ENCODE assay signal across 19 mouse cellular contexts in genomic region chr16:24816621-24817020, GRCm38 (mm10).
"Had no signal": no experiment of that assay in that cellular context is flagged by ENCODE, and none has a peak within 500 bp of the region (broad histone marks: within the 10 kb centered on the region; RNA-seq: fewer than 3 reads in every experiment).

No protein-coding gene starts in this region.

- H3K4me2 ChIP-seq: limb, embryonic 13.5 days; liver, embryonic 12.5 days; liver, embryonic 15.5 days; lung, embryonic 15.5 days; midbrain, embryonic 13.5 days had no signal

- H3K9ac ChIP-seq: limb, embryonic 13.5 days; liver, embryonic 12.5 days; liver, embryonic 15.5 days; lung, embryonic 15.5 days; midbrain, embryonic 13.5 days had no signal

- H3K4me3 ChIP-seq: limb, embryonic 10.5 days; limb, embryonic 13.5 days; liver, embryonic 12.5 days; liver, embryonic 15.5 days; lung, embryonic 15.5 days; megakaryocyte, embryonic 14.5 days; midbrain, embryonic 10.5 days; midbrain, embryonic 13.5 days had no signal

- H3K4me1 ChIP-seq: limb, embryonic 10.5 days; limb, embryonic 13.5 days; liver, embryonic 12.5 days; liver, embryonic 15.5 days; lung, embryonic 15.5 days; megakaryocyte, embryonic 14.5 days; midbrain, embryonic 10.5 days; midbrain, embryonic 13.5 days had no signal

- H3K9me3 ChIP-seq: limb, embryonic 10.5 days; limb, embryonic 13.5 days; liver, embryonic 12.5 days; liver, embryonic 15.5 days; lung, embryonic 15.5 days; midbrain, embryonic 10.5 days; midbrain, embryonic 13.5 days had no signal

- H3K27ac ChIP-seq: limb, embryonic 10.5 days; limb, embryonic 13.5 days; liver, embryonic 12.5 days; liver, embryonic 15.5 days; lung, embryonic 15.5 days; midbrain, embryonic 10.5 days; midbrain, embryonic 13.5 days; stomach, postnatal 0 days had no signal

- H3K36me3 ChIP-seq: limb, embryonic 10.5 days; limb, embryonic 13.5 days; liver, embryonic 12.5 days; liver, embryonic 15.5 days; lung, embryonic 15.5 days; midbrain, embryonic 10.5 days; midbrain, embryonic 13.5 days had no signal

- DNase-seq: layer of hippocampus, adult 9-11 months; liver; lung, adult 18-20 months; lung, postnatal 10 days; lung, postnatal 36 days; right cerebral cortex, postnatal 4 days; thymus, adult 2 months; thymus, postnatal 14 days; thymus, postnatal 4 days had no signal

- ATAC-seq: intestine, postnatal 0 days; liver, embryonic 12.5 days; midbrain, embryonic 13.5 days had no signal

- H3K27me3 ChIP-seq: limb, embryonic 13.5 days; liver, embryonic 12.5 days; liver, embryonic 15.5 days; lung, embryonic 15.5 days; midbrain, embryonic 13.5 days had no signal
